Mouse (Mus musculus) G1E (cell line): ENCODE data around the gene Olfr153. TPM values are rescaled to one million over a fixed set of nuclear protein-coding genes. Genes with fewer than 3 reads are reported as not detected.
"Not testable (repeated sequence)": the region's sequence is repeated elsewhere in the genome, so short reads cannot be mapped to it uniquely, and the experiment has no call there.

ENCODE experiments used
- ATAC-seq: 2 replicates; pipeline ENCODE4 v1.8.0; 2016; ENCODE audit warnings: mild to moderate bottlenecking; ENCODE audit not compliant: insufficient number of reproducible peaks, poor library complexity, low FRiP score, severe bottlenecking; ENCODE audit errors: extremely low read depth
- DNase-seq: peaks from one replicate; pipeline ENCODE4 v3.0.0; 2012; ENCODE audit warnings: low spot score
- H3K27me3 ChIP-seq: 2 replicates; pipeline ENCODE4 v1.6.1; 2012; ENCODE audit warnings: mild to moderate bottlenecking, low read length, inconsistent platforms; ENCODE audit not compliant: insufficient read depth
- H3K36me3 ChIP-seq: replicated peaks from 2 replicates; pipeline ENCODE3; 2012; ENCODE audit warnings: mild to moderate bottlenecking, inconsistent platforms
- H3K4me1 ChIP-seq: 2 replicates; pipeline ENCODE4 v1.6.1; 2012; ENCODE audit warnings: low read depth, low read length, inconsistent platforms, mixed read lengths; ENCODE audit not compliant: insufficient read depth
- H3K4me3 ChIP-seq: 2 replicates; pipeline ENCODE4 v1.5.1; 2012; ENCODE audit warnings: low read depth, mild to moderate bottlenecking, inconsistent platforms, low read length, moderate library complexity, mixed read lengths
- H3K9me3 ChIP-seq: replicated peaks from 2 replicates; pipeline ENCODE4 v1.6.1; 2012; ENCODE audit warnings: inconsistent platforms
- CTCF ChIP-seq: IDR thresholded peaks from 2 replicates; pipeline ENCODE4 v1.5.1; 2012; ENCODE audit warnings: low read depth, low read length, inconsistent platforms, mixed read lengths
- GATA1 ChIP-seq: IDR thresholded peaks from 2 replicates; pipeline ENCODE4 v1.6.1; 2012; ENCODE audit warnings: borderline replicate concordance, low read length, inconsistent platforms, mixed read lengths
- GATA2 ChIP-seq: IDR thresholded peaks from 2 replicates; pipeline ENCODE4 v1.6.1; 2012; ENCODE audit warnings: low read depth, low read length, inconsistent platforms, borderline replicate concordance
- POLR2AphosphoS5 ChIP-seq: IDR thresholded peaks from 2 replicates; pipeline ENCODE4 v1.6.1; 2012; ENCODE audit warnings: low read depth, low read length, inconsistent platforms; ENCODE audit not compliant: insufficient replicate concordance
- TAL1 ChIP-seq: conservative IDR thresholded peaks from 2 replicates; pipeline ENCODE4 v1.6.1; 2012; ENCODE audit warnings: low read depth, low read length, inconsistent platforms, mixed read lengths
- polyA plus RNA-seq: library from polyadenylated mRNA; stranded (reverse); fragments of >175 nt; gene quantifications from 2 replicates; pipeline ENCODE4 v1.2.3, GENCODE M21; 2012
- total RNA-seq, 2 experiments: library from RNA; stranded (forward) in 1 of 2; stranded (reverse) in 1 of 2; fragments of 200-1000 nt in 1 of 2; fragments of >200 nt in 1 of 2; fragmentation: Nextera tagmentation in 1 of 2; gene quantifications; 2 replicates each; pipeline ENCODE4 v1.2.3; 2014 to 2017

Gene Olfr153
- total and polyA plus RNA-seq, 3 experiments = 0.11 TPM; not detected in 2

GRCm38 (mm10) chr2:87520651-87521050, 10.9 kb upstream of the Olfr153 start:
- DNase-seq (no peak), ATAC-seq (no peak)
- no peaks in the 10 kb centered on the region for H3K4me1 ChIP-seq
- no peak overlapping the region for H3K4me3 ChIP-seq
- H3K9me3 ChIP-seq = peaks cover 12% of the 10 kb centered on the region
- H3K27me3 ChIP-seq = no peaks in the 10 kb centered on the region
- no peak for TF ChIP-seq POLR2AphosphoS5
- no peak for TF ChIP-seq GATA2
- TF ChIP-seq CTCF = no peak
- TF ChIP-seq TAL1 = no peak
- TF ChIP-seq GATA1 = no peak
- no peaks in the 10 kb centered on the region for H3K36me3 ChIP-seq

DNA sequence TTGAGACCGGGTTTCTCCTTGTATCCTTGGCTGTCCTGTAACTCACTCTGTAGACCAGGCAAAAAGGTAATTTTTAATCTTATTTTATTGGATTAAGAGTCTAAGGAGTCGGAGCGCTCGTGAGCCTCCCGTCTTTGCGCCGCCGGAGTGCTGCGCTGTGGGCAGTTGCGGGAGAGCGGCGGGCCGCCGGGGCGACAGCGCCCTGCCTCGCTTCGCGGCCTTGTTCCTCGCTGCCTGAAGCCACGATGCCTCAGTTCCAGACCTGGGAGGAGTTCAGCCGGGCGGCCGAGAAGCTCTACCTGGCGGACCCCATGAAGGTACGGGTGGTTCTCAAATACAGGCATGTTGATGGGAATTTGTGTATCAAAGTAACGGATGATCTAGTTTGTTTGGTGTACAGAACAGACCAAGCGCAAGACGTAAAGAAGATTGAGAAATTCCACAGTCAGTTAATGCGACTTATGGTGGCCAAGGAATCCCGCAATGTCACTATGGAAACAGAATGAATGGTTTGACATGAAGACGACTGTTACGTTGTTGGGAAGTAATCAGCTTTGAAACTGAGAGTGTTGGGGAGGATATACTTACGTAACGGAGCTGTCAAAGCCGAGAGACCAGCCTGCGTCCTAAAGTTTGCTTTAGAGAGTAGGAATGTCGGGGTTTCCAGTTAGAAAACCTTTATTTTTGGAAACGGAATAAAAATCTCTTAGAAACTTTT, 5.5 kb upstream of the Olfr153 start:
- not testable (repeated sequence) for H3K9me3 ChIP-seq, ATAC-seq, H3K4me1 ChIP-seq, H3K4me3 ChIP-seq, DNase-seq, H3K27me3 ChIP-seq, H3K36me3 ChIP-seq

- Histone ChIP-seq H3K27me3 (no peaks in the 10 kb centered on the region), H3K4me3 (no peak overlapping the region), H3K4me1 (no peaks in the 10 kb centered on the region), H3K36me3 (no peaks in the 10 kb centered on the region), H3K9me3 (peaks cover 6% of the 10 kb centered on the region)
- DNase-seq (no peak), ATAC-seq (no peak)
- TF ChIP-seq TAL1 (no peak), GATA1 (no peak), CTCF (no peak), GATA2 (no peak), POLR2AphosphoS5 (no peak)
Measured at GRCm38 (mm10) chr2:87534826-87535225, 3.2 kb downstream of the Olfr153 start.

DNA sequence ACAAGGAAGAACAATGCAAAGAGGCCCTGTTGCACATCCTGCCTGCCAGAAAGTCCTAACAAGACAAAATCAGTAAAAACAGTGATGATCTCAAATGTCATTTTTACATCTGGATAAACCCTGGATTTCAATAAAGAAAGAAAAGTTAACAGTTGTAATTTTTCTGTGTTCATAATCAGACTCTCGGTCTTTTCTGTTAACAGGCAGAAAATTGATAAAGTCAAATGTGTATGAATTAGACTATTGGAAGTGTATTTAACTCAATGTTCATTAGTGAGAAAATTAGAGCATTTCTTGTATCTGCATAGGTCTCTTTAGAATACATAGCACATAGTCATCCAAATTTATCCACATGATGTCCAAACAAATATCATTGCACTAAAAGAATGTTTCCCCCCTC, 13.8 kb downstream of the Olfr153 start, which contains the start of gene Olfr1128:
Gene Olfr1128, minus strand, starts transcription at position 101 of the 400 bp plus-strand sequence.
- TF ChIP-seq GATA2 (no peak), POLR2AphosphoS5 (no peak), CTCF (no peak), GATA1 (no peak), TAL1 (no peak)
- peaks cover 6% of the 10 kb centered on the region for H3K9me3 ChIP-seq
- no peaks in the 10 kb centered on the region for H3K27me3 ChIP-seq
- no peak within 1 kb of the TSS for H3K4me3 ChIP-seq
- no peaks in the 10 kb centered on the region for H3K4me1 ChIP-seq
- H3K36me3 ChIP-seq = no peaks in the 10 kb centered on the region
- ATAC-seq = no peak
- no peak for DNase-seq

DNA sequence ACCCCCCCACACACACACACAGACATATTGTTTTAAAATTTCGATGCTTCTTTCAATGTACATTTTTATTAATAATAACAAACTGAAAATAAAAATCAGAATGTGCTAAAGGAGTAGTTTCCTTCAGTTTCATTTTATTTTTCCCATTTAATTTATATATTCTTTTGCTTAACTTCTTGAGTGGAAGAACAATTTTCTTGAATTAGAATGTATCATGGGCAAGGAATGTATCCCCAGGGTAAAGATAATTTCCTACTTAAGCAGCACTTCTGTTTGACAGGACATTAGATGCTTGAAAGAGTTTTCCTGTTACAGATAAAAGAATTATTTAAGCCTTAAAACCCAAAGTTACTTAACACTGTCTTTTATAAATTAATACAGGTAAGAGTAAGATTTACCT, 42.0 kb downstream of the Olfr153 start, which contains the start of gene Olfr1129:
Gene Olfr1129, plus strand, starts transcription at position 301 of the 400 bp plus-strand sequence.
- DNase-seq, H3K27me3 ChIP-seq, ATAC-seq, H3K4me1 ChIP-seq, H3K4me3 ChIP-seq, H3K9me3 ChIP-seq, H3K36me3 ChIP-seq: not testable (repeated sequence)

Other genes starting within 250 kb of the Olfr153 start
Only the 20 nearest of the 23 such genes appear.
- gene Olfr1120, start 177.0 kb upstream of the Olfr153 start, total RNA-seq (2014; fragmentation: Nextera tagmentation) = not detected in 2 replicates
- 0.05 and 0.17 TPM in 2 replicates for gene Olfr1120, start 177.0 kb upstream of the Olfr153 start, total RNA-seq (2017)
- not detected in 2 replicates for gene Olfr1120, start 177.0 kb upstream of the Olfr153 start, polyA plus RNA-seq
- gene Olfr1121, start 161.9 kb upstream of the Olfr153 start, total RNA-seq (2014; fragmentation: Nextera tagmentation) = not detected in 2 replicates
- gene Olfr1121, start 161.9 kb upstream of the Olfr153 start, total RNA-seq (2017) = 0.22 TPM in 1 of 2 replicates, not detected in the other
- not detected in 2 replicates for gene Olfr1121, start 161.9 kb upstream of the Olfr153 start, polyA plus RNA-seq
- not detected in 2 replicates for gene Olfr1122, start 145.9 kb upstream of the Olfr153 start, total RNA-seq (2014; fragmentation: Nextera tagmentation)
- gene Olfr1122, start 145.9 kb upstream of the Olfr153 start, total RNA-seq (2017) = 0.11 and 0.12 TPM in 2 replicates
- not detected in 2 replicates for gene Olfr1122, start 145.9 kb upstream of the Olfr153 start, polyA plus RNA-seq
- not detected in 2 replicates for gene Olfr1123, start 115.2 kb upstream of the Olfr153 start, total RNA-seq (2014; fragmentation: Nextera tagmentation)
- 0.05 TPM in 1 of 2 replicates, not detected in the other for gene Olfr1123, start 115.2 kb upstream of the Olfr153 start, total RNA-seq (2017)
- gene Olfr1123, start 115.2 kb upstream of the Olfr153 start, polyA plus RNA-seq = not detected in 2 replicates
- gene Olfr1124, start 101.5 kb upstream of the Olfr153 start, total RNA-seq (2014; fragmentation: Nextera tagmentation) = not detected in 2 replicates
- gene Olfr1124, start 101.5 kb upstream of the Olfr153 start, total RNA-seq (2017) = 0.16 TPM in 1 of 2 replicates, not detected in the other
- not detected in 2 replicates for gene Olfr1124, start 101.5 kb upstream of the Olfr153 start, polyA plus RNA-seq
- not detected in 2 replicates for gene Olfr1126, start 77.8 kb upstream of the Olfr153 start, total RNA-seq (2014; fragmentation: Nextera tagmentation)
- 0.27 TPM in 1 of 2 replicates, not detected in the other for gene Olfr1126, start 77.8 kb upstream of the Olfr153 start, total RNA-seq (2017)
- not detected in 2 replicates for gene Olfr1126, start 77.8 kb upstream of the Olfr153 start, polyA plus RNA-seq
- gene Pramel7, start 34.7 kb upstream of the Olfr153 start, total RNA-seq (2014; fragmentation: Nextera tagmentation) = not detected in 2 replicates
- 0.12 TPM in 1 of 2 replicates, not detected in the other for gene Pramel7, start 34.7 kb upstream of the Olfr153 start, total RNA-seq (2017)
- not detected in 2 replicates for gene Pramel7, start 34.7 kb upstream of the Olfr153 start, polyA plus RNA-seq
- not detected in 2 replicates for gene Pramel6, start 25.2 kb upstream of the Olfr153 start, total RNA-seq (2014; fragmentation: Nextera tagmentation)
- gene Pramel6, start 25.2 kb upstream of the Olfr153 start, total RNA-seq (2017) = 0.44 TPM in 1 of 2 replicates, not detected in the other
- not detected in 2 replicates for gene Pramel6, start 25.2 kb upstream of the Olfr153 start, polyA plus RNA-seq
- not detected in 2 replicates for gene Olfr1128, start 13.7 kb downstream of the Olfr153 start, total RNA-seq (2014; fragmentation: Nextera tagmentation)
- not detected in 2 replicates for gene Olfr1128, start 13.7 kb downstream of the Olfr153 start, total RNA-seq (2017)
- gene Olfr1128, start 13.7 kb downstream of the Olfr153 start, polyA plus RNA-seq = not detected in 2 replicates
- gene Olfr1129, start 42.1 kb downstream of the Olfr153 start, total RNA-seq (2014; fragmentation: Nextera tagmentation) = not detected in 2 replicates
- gene Olfr1129, start 42.1 kb downstream of the Olfr153 start, total RNA-seq (2017) = 0.06 and 0.49 TPM in 2 replicates
- not detected in 2 replicates for gene Olfr1129, start 42.1 kb downstream of the Olfr153 start, polyA plus RNA-seq
- gene Olfr1130, start 74.4 kb downstream of the Olfr153 start, total RNA-seq (2014; fragmentation: Nextera tagmentation) = not detected in 2 replicates
- gene Olfr1130, start 74.4 kb downstream of the Olfr153 start, total RNA-seq (2017) = 0.11 and 0.12 TPM in 2 replicates
- not detected in 2 replicates for gene Olfr1130, start 74.4 kb downstream of the Olfr153 start, polyA plus RNA-seq
- not detected in 2 replicates for gene Olfr1131, start 95.3 kb downstream of the Olfr153 start, total RNA-seq (2014; fragmentation: Nextera tagmentation)
- gene Olfr1131, start 95.3 kb downstream of the Olfr153 start, total RNA-seq (2017) = 0.22 TPM in 1 of 2 replicates, not detected in the other
- gene Olfr1131, start 95.3 kb downstream of the Olfr153 start, polyA plus RNA-seq = not detected in 2 replicates
- gene Olfr1132, start 105.7 kb downstream of the Olfr153 start, total RNA-seq (2014; fragmentation: Nextera tagmentation) = not detected in 2 replicates
- 0.05 TPM in 1 of 2 replicates, not detected in the other for gene Olfr1132, start 105.7 kb downstream of the Olfr153 start, total RNA-seq (2017)
- gene Olfr1132, start 105.7 kb downstream of the Olfr153 start, polyA plus RNA-seq = not detected in 2 replicates
- not detected in 2 replicates for gene Olfr1133, start 115.6 kb downstream of the Olfr153 start, total RNA-seq (2014; fragmentation: Nextera tagmentation)
- gene Olfr1133, start 115.6 kb downstream of the Olfr153 start, total RNA-seq (2017) = not detected in 2 replicates
- gene Olfr1133, start 115.6 kb downstream of the Olfr153 start, polyA plus RNA-seq = not detected in 2 replicates
- gene Olfr1134, start 126.7 kb downstream of the Olfr153 start, total RNA-seq (2014; fragmentation: Nextera tagmentation) = not detected in 2 replicates
- gene Olfr1134, start 126.7 kb downstream of the Olfr153 start, total RNA-seq (2017) = not detected in 2 replicates
- gene Olfr1134, start 126.7 kb downstream of the Olfr153 start, polyA plus RNA-seq = not detected in 2 replicates
- not detected in 2 replicates for gene Olfr1135, start 141.9 kb downstream of the Olfr153 start, total RNA-seq (2014; fragmentation: Nextera tagmentation)
- gene Olfr1135, start 141.9 kb downstream of the Olfr153 start, total RNA-seq (2017) = 0.05 TPM in 1 of 2 replicates, not detected in the other
- not detected in 2 replicates for gene Olfr1135, start 141.9 kb downstream of the Olfr153 start, polyA plus RNA-seq
- gene Olfr1136, start 162.2 kb downstream of the Olfr153 start, total RNA-seq (2014; fragmentation: Nextera tagmentation) = not detected in 2 replicates
- gene Olfr1136, start 162.2 kb downstream of the Olfr153 start, total RNA-seq (2017) = 0.17 TPM in 1 of 2 replicates, not detected in the other
- gene Olfr1136, start 162.2 kb downstream of the Olfr153 start, polyA plus RNA-seq = not detected in 2 replicates
- gene Olfr1137, start 181.4 kb downstream of the Olfr153 start, total RNA-seq (2014; fragmentation: Nextera tagmentation) = not detected in 2 replicates
- gene Olfr1137, start 181.4 kb downstream of the Olfr153 start, total RNA-seq (2017) = 0.11 and 0.29 TPM in 2 replicates
- not detected in 2 replicates for gene Olfr1137, start 181.4 kb downstream of the Olfr153 start, polyA plus RNA-seq
- not detected in 2 replicates for gene Olfr1138, start 208.2 kb downstream of the Olfr153 start, total RNA-seq (2014; fragmentation: Nextera tagmentation)
- 0.33 TPM in 1 of 2 replicates, not detected in the other for gene Olfr1138, start 208.2 kb downstream of the Olfr153 start, total RNA-seq (2017)
- gene Olfr1138, start 208.2 kb downstream of the Olfr153 start, polyA plus RNA-seq = not detected in 2 replicates
- gene Olfr1140, start 212.0 kb downstream of the Olfr153 start, total RNA-seq (2014; fragmentation: Nextera tagmentation) = not detected in 2 replicates
- 0.16 TPM in 1 of 2 replicates, not detected in the other for gene Olfr1140, start 212.0 kb downstream of the Olfr153 start, total RNA-seq (2017)
- gene Olfr1140, start 212.0 kb downstream of the Olfr153 start, polyA plus RNA-seq = not detected in 2 replicates